7 mouse cellular contexts compared by ENCODE assay signal in the genomic region with DNA sequence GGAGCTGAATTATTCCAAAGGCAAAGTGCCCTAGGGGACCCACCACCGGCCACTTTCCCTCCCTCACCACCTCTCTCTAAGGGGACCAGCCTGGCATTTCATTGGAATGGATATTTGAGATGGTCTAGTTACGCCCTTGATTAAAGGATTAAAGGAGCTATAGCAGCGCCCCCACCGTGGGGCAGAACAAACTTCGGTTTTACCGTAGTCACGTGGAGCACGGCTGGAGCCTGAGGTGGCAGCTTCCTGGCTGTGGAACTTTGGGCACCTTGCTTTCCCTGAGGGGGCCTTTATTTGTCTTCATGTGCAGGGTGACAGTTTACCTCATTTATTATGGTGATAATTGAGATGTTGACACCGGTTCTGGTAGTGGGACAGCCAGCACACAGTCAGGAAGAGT. TPM values are rescaled to one million over a fixed set of nuclear protein-coding genes. Genes with fewer than 3 reads are reported as not detected.
DNase-seq lines count a peak whose midpoint lies in the region; ATAC-seq and TF ChIP-seq lines count a peak whose summit lies in the region.

No protein-coding gene starts in this region.

- peaks cover 26% of the 10 kb centered on the region for H3K4me1 ChIP-seq in ES-Bruce4 (ENCODE audit: control insufficient read depth, insufficient read depth, low read length)
- H3K4me1 ChIP-seq in hindbrain, embryonic 16.5 days (ENCODE audit: control insufficient read depth, insufficient read depth, low read depth, low read length): peaks cover 32% of the 10 kb centered on the region
- H3K4me1 ChIP-seq in midbrain, embryonic 15.5 days: peaks cover 52% of the 10 kb centered on the region

- ATAC-seq in hindbrain, embryonic 16.5 days: no peak
- ATAC-seq in midbrain, embryonic 15.5 days (replicated peaks): no peak
- ATAC-seq in frontal cortex, adult (ENCODE audit: low TSS enrichment): no peak

- peak; percentile 16 for DNase-seq in brain, embryonic 14.5 days (ENCODE audit: low read depth)
- no peak for DNase-seq in urinary bladder, postnatal 10 days (ENCODE audit: low spot score)
- DNase-seq in frontal cortex, postnatal 36 days (ENCODE audit: low spot score in 2 of 2): no peak

- no peak for TF ChIP-seq EP300 in ES-Bruce4 (IDR thresholded peaks at IDR 0.05; ENCODE audit: insufficient read depth, low read depth, low read length)

- WGBS in hindbrain, embryonic 16.5 days: 27% methylated on average over 9 of the region's 9 CpGs
- 11% methylated on average over 9 of the region's 9 CpGs for WGBS in midbrain, embryonic 15.5 days

- no peak for TF ChIP-seq POLR2A in ES-Bruce4 (IDR thresholded peaks at IDR 0.05; ENCODE audit: insufficient read depth, low read length)
- no peak for TF ChIP-seq POLR2A in brain, embryonic 14.5 days (IDR thresholded peaks at IDR 0.05; ENCODE audit: borderline replicate concordance, extremely low read depth, insufficient read depth, insufficient read length, poor library complexity, severe bottlenecking)

- no peak for TF ChIP-seq CTCF in ES-Bruce4 (IDR thresholded peaks at IDR 0.05; ENCODE audit: low read depth, low read length)
- TF ChIP-seq CTCF in brain, embryonic 14.5 days (IDR thresholded peaks at IDR 0.05; ENCODE audit: borderline replicate concordance, extremely low read depth, insufficient read depth, insufficient read length): no peak

- no peaks in the 10 kb centered on the region for H3K9me3 ChIP-seq in ES-Bruce4 (replicated peaks; ENCODE audit: control insufficient read depth, insufficient read depth, low read length, poor library complexity, severe bottlenecking)
- H3K9me3 ChIP-seq in hindbrain, embryonic 16.5 days (ENCODE audit: control insufficient read depth, low read length): no peaks in the 10 kb centered on the region
- H3K9me3 ChIP-seq in midbrain, embryonic 15.5 days: no peaks in the 10 kb centered on the region

- peak overlapping the region; percentile 97 for H3K9ac ChIP-seq in ES-Bruce4 (ENCODE audit: low read depth, poor library complexity, severe bottlenecking)
- no peak overlapping the region for H3K9ac ChIP-seq in hindbrain, embryonic 16.5 days (ENCODE audit: low read depth, low read length)
- H3K9ac ChIP-seq in midbrain, embryonic 15.5 days: peak overlapping the region; percentile 99; the same call in 1 of the 2 replicates

- H3K27me3 ChIP-seq in ES-Bruce4 (ENCODE audit: control insufficient read depth, insufficient read depth, low read length, poor library complexity, severe bottlenecking): no peaks in the 10 kb centered on the region
- no peaks in the 10 kb centered on the region for H3K27me3 ChIP-seq in hindbrain, embryonic 16.5 days (replicated peaks; ENCODE audit: control insufficient read depth, insufficient read depth, low read length)
- no peaks in the 10 kb centered on the region for H3K27me3 ChIP-seq in midbrain, embryonic 15.5 days (replicated peaks)

- H3K27ac ChIP-seq in ES-Bruce4 (ENCODE audit: insufficient read depth, low read length): no peak overlapping the region
- no peak overlapping the region for H3K27ac ChIP-seq in hindbrain, embryonic 16.5 days (ENCODE audit: low read depth, low read length)
- peak overlapping the region; percentile 92; the same call in 1 of the 2 replicates for H3K27ac ChIP-seq in midbrain, embryonic 15.5 days

- H3K4me2 ChIP-seq in hindbrain, embryonic 16.5 days (ENCODE audit: low read length): peak overlapping the region; percentile 89
- peak overlapping the region; percentile 87 for H3K4me2 ChIP-seq in midbrain, embryonic 15.5 days

- no peaks in the 10 kb centered on the region for H3K36me3 ChIP-seq in ES-Bruce4 (ENCODE audit: control insufficient read depth, insufficient read depth, low read length, poor library complexity, severe bottlenecking)
- H3K36me3 ChIP-seq in hindbrain, embryonic 16.5 days (ENCODE audit: control insufficient read depth, insufficient read depth, low read length): no peaks in the 10 kb centered on the region
- no peaks in the 10 kb centered on the region for H3K36me3 ChIP-seq in midbrain, embryonic 15.5 days (replicated peaks)

- H3K4me3 ChIP-seq in ES-Bruce4 (ENCODE audit: low read depth, low read length): no peak overlapping the region
- H3K4me3 ChIP-seq in hindbrain, embryonic 16.5 days (ENCODE audit: low read length): peak overlapping the region; percentile 64
- peak overlapping the region; percentile 100 for H3K4me3 ChIP-seq in midbrain, embryonic 15.5 days

RNA-seq across cellular contexts. Expression of a gene that starts 4.8 kb away (rescaled TPM):
- 64.9 and 67.9 TPM in 2 replicates for polyA plus RNA-seq in ES-Bruce4 (2011; ENCODE audit: insufficient read depth, insufficient read length, low read depth, missing spikeins)
- 140 and 205 TPM in 2 replicates for polyA plus RNA-seq in brain, embryonic 14.5 days (2012; rRNA removed)
- 136 and 143 TPM in 2 replicates for polyA plus RNA-seq in hindbrain, embryonic 16.5 days (2015; fragmentation: Nextera tagmentation; extraction: Ambion mirVana)
- 188 and 197 TPM in 2 replicates for polyA plus RNA-seq in midbrain, embryonic 15.5 days (2015; fragmentation: Nextera tagmentation; extraction: Ambion mirVana)
